Mouse (Mus musculus) MEL (cell line): ENCODE results near the gene Azgp1.

Experiments used
- CTCF ChIP-seq, 3 experiments: IDR thresholded peaks in 2 of 3; conservative IDR thresholded peaks in 1 of 3; 2 replicates each; pipeline ENCODE4 v1.5.1; 2011 to 2012; ENCODE audit warnings: low read length in 3 of 3, low read depth in 2 of 3, mild to moderate bottlenecking in 2 of 3, improper control_type of control experiment in 1 of 3, inconsistent platforms in 1 of 3, mixed read lengths in 1 of 3, moderate library complexity in 1 of 3; ENCODE audit not compliant: control insufficient read depth in 1 of 3, insufficient read depth in 1 of 3, poor library complexity in 1 of 3, severe bottlenecking in 1 of 3
- EP300 ChIP-seq, 2 experiments: IDR thresholded peaks; 2 replicates each; pipeline ENCODE4 v1.6.1; 2011; ENCODE audit warnings: improper control_type of control experiment in 2 of 2, low read length in 2 of 2, low read depth in 1 of 2, mild to moderate bottlenecking in 1 of 2
- JUND ChIP-seq: IDR thresholded peaks from 2 replicates; pipeline ENCODE4 v1.6.1; 2011; ENCODE audit warnings: low read depth, mild to moderate bottlenecking, improper control_type of control experiment, low read length
- KAT2A ChIP-seq: conservative IDR thresholded peaks from 2 replicates; pipeline ENCODE4 v1.6.1; 2012; ENCODE audit warnings: low read depth, low read length, improper control_type of control experiment, inconsistent platforms
- MAFK ChIP-seq: IDR thresholded peaks from 2 replicates; pipeline ENCODE4 v1.6.1; 2011; ENCODE audit warnings: low read depth, mild to moderate bottlenecking, low read length, improper control_type of control experiment, borderline replicate concordance
- POLR2A ChIP-seq, 2 experiments: IDR thresholded peaks; 2 replicates each; pipeline ENCODE4 v1.6.1; 2011 to 2012; ENCODE audit warnings: low read length in 2 of 2, mild to moderate bottlenecking in 2 of 2, control low read depth in 1 of 2, improper control_type of control experiment in 1 of 2, low read depth in 1 of 2, moderate library complexity in 1 of 2; ENCODE audit not compliant: control insufficient read depth in 1 of 2, insufficient read depth in 1 of 2, poor library complexity in 1 of 2
- SIN3A ChIP-seq: IDR thresholded peaks from 2 replicates; pipeline ENCODE4 v1.6.1; 2012; ENCODE audit warnings: low read length, improper control_type of control experiment, inconsistent platforms
- USF1 ChIP-seq: IDR thresholded peaks from 2 replicates; pipeline ENCODE4 v1.6.1; 2014; ENCODE audit warnings: low read depth, mild to moderate bottlenecking, inconsistent platforms, low read length, improper control_type of control experiment, moderate library complexity

GRCm38 (mm10) chr5:137943133-137943532, 38.2 kb upstream of the Azgp1 start:
- no peak for TF ChIP-seq CTCF (IDR thresholded peaks at IDR 0.05 in 2 of 3, conservative IDR thresholded peaks at IDR 0.05 in 1 of 3; ENCODE audit: control insufficient read depth in 1 of 3, insufficient read depth in 1 of 3, low read depth in 2 of 3, low read length in 3 of 3, poor library complexity in 1 of 3, severe bottlenecking in 1 of 3)
- TF ChIP-seq POLR2A (IDR thresholded peaks at IDR 0.05; ENCODE audit: control insufficient read depth in 1 of 2, insufficient read depth in 1 of 2, low read depth in 1 of 2, low read length in 2 of 2, poor library complexity in 1 of 2), result no peak
- no peak for TF ChIP-seq USF1
- no peak for TF ChIP-seq JUND
- no peak for TF ChIP-seq MAFK
- TF ChIP-seq SIN3A, result no peak
- no peak for TF ChIP-seq EP300 (IDR thresholded peaks at IDR 0.05; ENCODE audit: low read depth in 1 of 2, low read length in 2 of 2)
- TF ChIP-seq KAT2A, result no peak
